Mouse (Mus musculus): ENCODE measurements around the gene Fermt3. TPM values are rescaled to one million over a fixed set of nuclear protein-coding genes. Genes with fewer than 3 reads are reported as not detected.

Fermt3 gene
- total RNA-seq, 2 experiments from 2014 or later: 3.6 to 5.0 TPM

GRCm38 (mm10) chr19:7020224-7020641, 964 bp upstream of the Fermt3 start:
- peak; percentile 81 for TF ChIP-seq CTCF (conservative IDR thresholded peaks at IDR 0.05)
- no peak for DNase-seq (ENCODE audit: low spot score in 2 of 2)
- Histone ChIP-seq H3K27ac (no peak overlapping the region; the same call in 1 of the 2 replicates), H3K4me3 (no peak overlapping the region)

- no peak for DNase-seq (ENCODE audit: low spot score in 2 of 2)
- TF ChIP-seq CTCF (conservative IDR thresholded peaks at IDR 0.05): no peak
- H3K4me3 ChIP-seq: no peak overlapping the region; the same call in 1 of the 2 replicates
- H3K27ac ChIP-seq: 0 out of 2 replicates have a peak overlapping the region, but pooled peaks have one; percentile 18
Observed at GRCm38 (mm10) chr19:7018546-7018945, 723 bp downstream of the Fermt3 start.

- no peak for TF ChIP-seq CTCF (conservative IDR thresholded peaks at IDR 0.05)
- 0 out of 2 replicates have a peak overlapping the region, but pooled peaks have one; percentile 18 for H3K27ac ChIP-seq
- DNase-seq (ENCODE audit: low spot score in 2 of 2): no peak
- H3K4me3 ChIP-seq: no peak overlapping the region
Observed at GRCm38 (mm10) chr19:7017541-7018457, 1.5 kb downstream of the Fermt3 start.

DNA sequence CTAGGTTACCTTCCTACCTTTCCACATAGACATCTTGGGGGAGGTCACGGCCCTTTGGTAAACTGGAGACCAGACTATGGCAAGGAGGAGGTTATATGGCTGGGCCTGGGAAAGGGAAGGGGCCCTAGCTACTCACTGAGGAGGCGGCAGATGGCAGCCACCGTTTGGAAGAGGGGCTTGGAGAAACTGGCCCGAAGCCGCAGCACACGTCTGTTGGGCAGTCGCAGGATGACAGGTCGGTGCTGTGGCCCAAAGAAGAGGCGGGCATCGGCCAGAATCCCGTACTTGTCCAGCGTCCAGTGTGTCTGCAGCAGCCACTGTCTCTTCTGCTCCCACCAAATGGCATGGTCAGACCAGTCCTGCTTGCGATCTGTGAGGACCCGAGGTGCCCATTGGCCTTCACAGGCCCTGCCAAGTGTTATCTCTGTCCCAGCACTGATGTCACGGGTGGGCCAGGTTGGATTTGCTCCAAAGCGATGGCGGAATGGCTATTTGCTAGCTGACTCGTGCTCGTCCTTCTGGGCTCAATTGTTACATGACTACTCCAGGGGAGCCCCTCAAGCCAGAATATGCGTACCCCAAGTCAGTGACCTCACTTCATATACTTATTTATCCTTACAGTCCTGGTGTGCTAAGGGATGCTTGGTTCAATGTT, 4.7 kb downstream of the Fermt3 start:
- TF ChIP-seq CTCF (conservative IDR thresholded peaks at IDR 0.05): no peak
- Histone ChIP-seq H3K27ac (no peak overlapping the region), H3K4me3 (no peak overlapping the region)
- no peak for DNase-seq (ENCODE audit: low spot score in 2 of 2)

DNA sequence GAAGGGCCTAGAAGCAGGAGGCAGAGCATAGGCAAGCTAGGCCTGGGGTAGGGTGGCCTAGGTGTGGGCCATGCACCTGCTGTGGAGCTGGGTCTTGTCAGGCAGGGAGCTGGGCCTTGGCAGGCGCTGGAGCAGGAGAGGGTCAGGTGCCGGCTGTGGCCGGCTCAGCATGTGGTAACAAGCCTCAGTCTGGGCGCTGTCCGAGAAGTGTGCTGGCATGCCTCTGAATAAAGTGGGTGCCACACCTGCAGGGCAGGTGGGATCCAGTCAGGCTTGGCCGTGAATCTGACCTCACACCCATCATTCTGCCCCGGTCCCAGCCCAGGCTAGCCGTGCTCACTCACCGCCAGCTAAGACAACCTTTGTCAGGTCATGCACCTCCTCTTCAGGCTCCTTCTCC, 5.3 kb downstream of the Fermt3 start:
- no peak overlapping the region for H3K4me3 ChIP-seq
- TF ChIP-seq CTCF (conservative IDR thresholded peaks at IDR 0.05): no peak
- no peak for DNase-seq (ENCODE audit: low spot score in 2 of 2)
- no peak overlapping the region for H3K27ac ChIP-seq

- no peak overlapping the region for H3K27ac ChIP-seq
- no peak for DNase-seq (ENCODE audit: low spot score in 2 of 2)
- H3K4me3 ChIP-seq: no peak overlapping the region
- no peak for TF ChIP-seq CTCF (conservative IDR thresholded peaks at IDR 0.05)
Observed at GRCm38 (mm10) chr19:7012426-7012825, 6.8 kb downstream of the Fermt3 start.

- no peak for DNase-seq (ENCODE audit: low spot score in 2 of 2)
- Histone ChIP-seq H3K4me3 (no peak overlapping the region), H3K27ac (no peak overlapping the region)
- TF ChIP-seq CTCF (conservative IDR thresholded peaks at IDR 0.05): no peak
Observed at GRCm38 (mm10) chr19:7006892-7007593, 12.2 kb downstream of the Fermt3 start.

DNA sequence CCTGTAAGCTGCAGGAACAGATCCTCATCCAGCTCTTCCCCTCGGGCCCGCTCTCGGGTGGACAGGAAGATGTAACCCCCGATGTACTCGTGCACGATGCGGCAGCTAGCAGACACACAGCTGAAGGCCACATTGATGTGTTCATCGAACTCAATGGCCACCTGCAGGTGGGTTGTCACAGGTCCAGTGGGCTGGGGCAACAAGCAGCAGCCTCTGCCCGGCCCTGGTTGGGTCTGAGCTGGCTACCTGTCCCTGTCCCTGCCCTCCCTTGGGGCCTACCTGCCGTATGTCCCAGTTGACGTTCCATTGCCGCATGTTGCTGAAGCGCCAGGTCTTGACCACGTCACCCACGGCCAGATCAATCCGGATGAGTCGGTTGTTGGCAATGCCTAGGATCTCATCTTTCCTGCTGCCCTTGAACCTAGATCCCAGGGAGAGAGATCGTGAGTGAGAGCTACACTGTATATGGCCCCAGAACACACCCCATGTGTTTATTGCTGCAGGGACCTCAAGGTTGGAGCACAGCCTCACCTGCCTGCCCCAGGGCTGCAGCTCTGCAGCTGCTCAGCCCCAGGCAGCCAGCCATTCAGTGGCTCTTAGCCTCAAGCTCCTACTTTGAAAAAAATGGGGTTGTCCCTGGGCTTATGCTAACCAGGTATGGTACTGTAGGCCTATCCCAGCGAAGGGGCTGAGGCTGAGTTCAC, 19.8 kb downstream of the Fermt3 start:
- no peak overlapping the region for H3K27ac ChIP-seq
- no peak for TF ChIP-seq CTCF (conservative IDR thresholded peaks at IDR 0.05)
- no peak overlapping the region for H3K4me3 ChIP-seq
- DNase-seq (ENCODE audit: low spot score in 2 of 2): no peak

- Histone ChIP-seq H3K27ac (no peak overlapping the region), H3K4me3 (no peak overlapping the region)
- no peak for DNase-seq (ENCODE audit: low spot score in 2 of 2)
- no peak for TF ChIP-seq CTCF (conservative IDR thresholded peaks at IDR 0.05)
Observed at GRCm38 (mm10) chr19:6997721-6998290, 21.5 kb downstream of the Fermt3 start.

- TF ChIP-seq CTCF (conservative IDR thresholded peaks at IDR 0.05): no peak
- peak within 1 kb of the TSS; percentile 87 for H3K27ac ChIP-seq
- peak; percentile 81 to 91 for DNase-seq (ENCODE audit: low spot score in 2 of 2)
- H3K4me3 ChIP-seq: peak within 1 kb of the TSS; percentile 80
Observed at GRCm38 (mm10) chr19:6996006-6996405, 23.3 kb downstream of the Fermt3 start, which contains the start of the genes Nudt22 and Trpt1. Gene Nudt22, minus strand, starts transcription at chr19:6996117. Gene Trpt1, plus strand, starts transcription at chr19:6996131.

- Histone ChIP-seq H3K27ac (peak overlapping the region; percentile 87), H3K4me3 (peak overlapping the region; percentile 80)
- DNase-seq (ENCODE audit: low spot score in 2 of 2): no peak
- no peak for TF ChIP-seq CTCF (conservative IDR thresholded peaks at IDR 0.05)
Observed at GRCm38 (mm10) chr19:6995255-6995991, 23.8 kb downstream of the Fermt3 start.
